Mouse (Mus musculus): ENCODE results near the gene Zdhhc22.

DNA sequence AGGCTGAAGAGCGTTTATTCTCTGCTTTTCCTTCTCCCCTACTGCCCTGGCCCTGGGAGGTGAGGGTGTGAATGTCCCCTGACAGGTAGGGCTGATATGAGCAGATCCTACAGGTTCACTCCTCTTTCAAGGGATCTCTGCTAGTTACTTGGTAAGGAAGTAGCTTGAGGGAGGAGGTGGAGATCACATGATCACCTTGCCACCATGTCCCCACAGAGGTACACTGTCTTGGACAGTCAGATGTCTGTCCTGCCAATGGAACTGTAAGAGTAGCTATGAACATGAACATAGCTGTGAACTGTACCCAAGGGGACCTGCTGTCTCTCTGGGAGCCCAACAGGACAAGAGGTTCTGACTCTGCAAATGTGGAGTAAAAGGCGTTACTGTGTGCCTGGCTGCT is 37.8 kb upstream of the Zdhhc22 start:
- TF ChIP-seq CTCF (IDR thresholded peaks at IDR 0.05; ENCODE audit: control insufficient read depth, insufficient read depth, insufficient replicate concordance, low read depth, low read length) (no peak), POLR2A (IDR thresholded peaks at IDR 0.05; ENCODE audit: control insufficient read depth, low read depth, low read length) (no peak)
